10 mouse cellular contexts compared by ENCODE assay signal in genomic region chr19:29978847-29979246, GRCm38 (mm10). TPM values are rescaled to one million over a fixed set of nuclear protein-coding genes. Genes with fewer than 3 reads are reported as not detected.
DNase-seq lines count a peak whose midpoint lies in the region; ATAC-seq and TF ChIP-seq lines count a peak whose summit lies in the region.
"Had no signal": no experiment of that assay in that cellular context is flagged by ENCODE, and none has a peak within 500 bp of the region (broad histone marks: within the 10 kb centered on the region; RNA-seq: fewer than 3 reads in every experiment).

No protein-coding gene starts in this region.

- no peaks in the 10 kb centered on the region for H3K36me3 ChIP-seq in liver, postnatal 0 days (replicated peaks; ENCODE audit: insufficient read depth, low read length)
- H3K36me3 ChIP-seq in liver, embryonic 12.5 days = no peaks in the 10 kb centered on the region
- H3K36me3 ChIP-seq: heart, embryonic 13.5 days had no signal

- no peaks in the 10 kb centered on the region for H3K27me3 ChIP-seq in liver, postnatal 0 days (ENCODE audit: insufficient read depth, low read length)
- H3K27me3 ChIP-seq in liver, embryonic 12.5 days (replicated peaks) = no peaks in the 10 kb centered on the region
- H3K27me3 ChIP-seq: heart, embryonic 13.5 days had no signal

- H3K4me3 ChIP-seq in liver, postnatal 0 days (ENCODE audit: low read depth, low read length) = no peak overlapping the region
- no peak overlapping the region for H3K4me3 ChIP-seq in liver, embryonic 12.5 days
- H3K4me3 ChIP-seq: heart, embryonic 13.5 days had no signal

- TF ChIP-seq EP300 in liver, postnatal 0 days (IDR thresholded peaks at IDR 0.05; ENCODE audit: low read depth) = no peak

- no peaks in the 10 kb centered on the region for H3K4me1 ChIP-seq in liver, postnatal 0 days (ENCODE audit: insufficient read depth)
- no peaks in the 10 kb centered on the region for H3K4me1 ChIP-seq in liver, embryonic 12.5 days
- H3K4me1 ChIP-seq: heart, embryonic 13.5 days had no signal

- H3K4me2 ChIP-seq in liver, postnatal 0 days (ENCODE audit: low read depth, low read length) = no peak overlapping the region
- no peak overlapping the region for H3K4me2 ChIP-seq in liver, embryonic 12.5 days
- H3K4me2 ChIP-seq: heart, embryonic 13.5 days had no signal

- WGBS in liver, postnatal 0 days (ENCODE audit: insufficient replicate concordance) = 55% methylated on average over 2 of the region's 2 CpGs
- 54% methylated on average over 2 of the region's 2 CpGs for WGBS in liver, embryonic 12.5 days (ENCODE audit: insufficient replicate concordance)

- ATAC-seq in frontal cortex, adult (ENCODE audit: low TSS enrichment) = peak; percentile 83
- ATAC-seq in liver, postnatal 0 days = no peak
- no peak for ATAC-seq in liver, embryonic 12.5 days

- H3K27ac ChIP-seq in liver, postnatal 0 days (ENCODE audit: low read depth) = no peak overlapping the region
- no peak overlapping the region for H3K27ac ChIP-seq in liver, embryonic 12.5 days
- H3K27ac ChIP-seq: heart, embryonic 13.5 days had no signal

- no peaks in the 10 kb centered on the region for H3K9me3 ChIP-seq in liver, postnatal 0 days (ENCODE audit: low read length)
- H3K9me3 ChIP-seq in liver, embryonic 12.5 days (replicated peaks) = 0 out of 2 replicates have a peak, but pooled peaks cover 5% of the 10 kb centered on the region

- H3K9ac ChIP-seq in liver, postnatal 0 days (replicated peaks) = no peak overlapping the region
- no peak overlapping the region for H3K9ac ChIP-seq in liver, embryonic 12.5 days
- H3K9ac ChIP-seq: heart, embryonic 13.5 days had no signal

- peak; percentile 63 for TF ChIP-seq CTCF in liver, postnatal 0 days (IDR thresholded peaks at IDR 0.05; ENCODE audit: low read depth)

- DNase-seq in frontal cortex, postnatal 25 days (ENCODE audit: low spot score in 2 of 2) = no peak
- no peak for DNase-seq in liver, postnatal 0 days
- DNase-seq in R1 (ENCODE audit: low read depth, low spot score) = peak; percentile 42
- DNase-seq in kidney, postnatal 36 days = peak; percentile 51 to 53
- no peak for DNase-seq in spleen, postnatal 14 days (ENCODE audit: low spot score in 2 of 2)
- DNase-seq in thymus, postnatal 4 days = no peak

RNA-seq across cellular contexts. Expression of gene Trpd52l3, which starts 24.7 kb away (rescaled TPM):
- polyA plus RNA-seq in liver, postnatal 0 days (2015; fragmentation: Nextera tagmentation; extraction: Ambion mirVana) = not detected in 2 replicates
- not detected in 2 replicates for polyA plus RNA-seq in liver, embryonic 12.5 days (2016; fragmentation: Nextera tagmentation; extraction: Ambion mirVana)
- polyA plus RNA-seq: heart, embryonic 13.5 days; lung, embryonic 16.5 days had no signal

RNA-seq across cellular contexts. Expression of gene Uhrf2, which starts 51.5 kb away (rescaled TPM):
- polyA plus RNA-seq in liver, postnatal 0 days (2015; fragmentation: Nextera tagmentation; extraction: Ambion mirVana) = 18.4 and 19.8 TPM in 2 replicates
- polyA plus RNA-seq in liver, embryonic 12.5 days (2016; fragmentation: Nextera tagmentation; extraction: Ambion mirVana) = 49.1 and 53.1 TPM in 2 replicates

RNA-seq across cellular contexts. Expression of gene Il33, which starts 53.9 kb away (rescaled TPM):
- polyA plus RNA-seq in liver, postnatal 0 days (2015; fragmentation: Nextera tagmentation; extraction: Ambion mirVana) = 1.3 and 1.6 TPM in 2 replicates
- 0.64 and 0.73 TPM in 2 replicates for polyA plus RNA-seq in liver, embryonic 12.5 days (2016; fragmentation: Nextera tagmentation; extraction: Ambion mirVana)

Comparison
In these comparisons a context has a peak if more than half of its experiments do, and no peak if none do; other contexts are left out.
1. DNase-seq: peak in R1 (single experiment) and kidney, postnatal 36 days (2 of 2); none in frontal cortex, postnatal 25 days (0 of 2), liver, postnatal 0 days (single experiment), spleen, postnatal 14 days (0 of 2) and thymus, postnatal 4 days (single experiment).